Mouse (Mus musculus) heart, embryonic 13.5 days (tissue): Measurements from ENCODE around the gene Sfrp2. TPM values are rescaled to one million over a fixed set of nuclear protein-coding genes. Genes with fewer than 3 reads are reported as not detected.

Experiments
- ATAC-seq: fragments of 200-750 bp; cut with Nextera tagmentation; 2 replicates; pipeline ENCODE4 v1.8.0; 2017; ENCODE audit warnings: moderate TSS enrichment; ENCODE audit not compliant: insufficient number of reproducible peaks, low FRiP score, low TSS enrichment; ENCODE audit errors: extremely low read depth
- H3K27ac ChIP-seq: fragments of 300-500 bp; sonication (generic); replicated peaks from 2 replicates; pipeline ENCODE4 v1.5.1; 2015; ENCODE audit warnings: moderate library complexity, mild to moderate bottlenecking, inconsistent platforms
- H3K27me3 ChIP-seq: fragments of 300-500 bp; sonication (generic); replicated peaks from 2 replicates; pipeline ENCODE4 v1.6.1; 2015; ENCODE audit warnings: mild to moderate bottlenecking, inconsistent platforms
- H3K36me3 ChIP-seq: fragments of 300-500 bp; sonication (generic); 2 replicates; pipeline ENCODE4 v1.6.1; 2015; ENCODE audit warnings: mild to moderate bottlenecking, inconsistent platforms
- H3K4me1 ChIP-seq: fragments of 300-500 bp; sonication (generic); 2 replicates; pipeline ENCODE4 v1.6.1; 2015; ENCODE audit warnings: inconsistent platforms
- H3K4me2 ChIP-seq: fragments of 300-500 bp; sonication (generic); 2 replicates; pipeline ENCODE4 v1.6.1; 2015; ENCODE audit warnings: inconsistent platforms, mild to moderate bottlenecking, moderate library complexity
- H3K4me3 ChIP-seq: fragments of 300-500 bp; sonication (generic); 2 replicates; pipeline ENCODE4 v1.5.1; 2015; ENCODE audit warnings: moderate library complexity, mild to moderate bottlenecking, inconsistent platforms
- H3K9ac ChIP-seq: fragments of 300-500 bp; sonication (generic); 2 replicates; pipeline ENCODE4 v1.6.1; 2015; ENCODE audit warnings: inconsistent platforms, mild to moderate bottlenecking, moderate library complexity
- H3K9me3 ChIP-seq: fragments of 300-500 bp; sonication (generic); 2 replicates; pipeline ENCODE4 v1.6.1; 2016; ENCODE audit warnings: inconsistent platforms
- WGBS: fragments of 180-500 bp; shearing (Covaris S2); methylation state at CpG from one replicate; pipeline ENCODE4 v1.1.7; 2015; ENCODE audit warnings: mixed read lengths; 5-methylcytosine and 5-hydroxymethylcytosine counted together
- polyA plus RNA-seq: library from polyadenylated mRNA; unstranded; fragments of >200 nt; fragmentation: Nextera tagmentation; extraction: Ambion mirVana; gene quantifications from 2 replicates; pipeline ENCODE4 v1.2.1, GENCODE M21; 2015

The Sfrp2 gene
- polyA plus RNA-seq, 1 experiment from 2014 or later, result 194 TPM

DNA sequence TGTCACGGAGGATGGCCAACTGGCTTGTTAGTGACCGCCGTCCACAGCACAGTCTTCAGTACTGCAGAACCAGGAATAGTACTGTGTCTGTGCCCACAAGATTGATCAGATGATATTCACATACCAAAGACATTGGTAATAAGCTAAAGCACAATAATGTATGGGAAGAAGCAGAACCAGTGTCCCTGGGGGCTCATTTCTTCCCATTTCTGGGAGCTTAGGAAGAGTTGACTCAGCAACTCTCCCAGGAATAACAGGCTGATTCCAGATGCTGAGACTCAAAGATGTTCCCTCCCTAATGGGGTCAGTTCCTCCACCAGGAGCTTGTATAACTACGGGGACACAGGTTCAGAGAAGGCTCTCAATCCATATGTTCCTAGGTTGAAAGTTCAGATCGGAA is 13.9 kb upstream of the Sfrp2 start:
- Histone ChIP-seq H3K4me3 (no peak overlapping the region), H3K4me1 (no peaks in the 10 kb centered on the region), H3K36me3 (no peaks in the 10 kb centered on the region), H3K27ac (no peak overlapping the region), H3K9ac (no peak overlapping the region), H3K27me3 (no peaks in the 10 kb centered on the region), H3K9me3 (no peaks in the 10 kb centered on the region), H3K4me2 (no peak overlapping the region)
- WGBS, result 81% methylated on average over 5 of the region's 5 CpGs
- no peak for ATAC-seq

DNA sequence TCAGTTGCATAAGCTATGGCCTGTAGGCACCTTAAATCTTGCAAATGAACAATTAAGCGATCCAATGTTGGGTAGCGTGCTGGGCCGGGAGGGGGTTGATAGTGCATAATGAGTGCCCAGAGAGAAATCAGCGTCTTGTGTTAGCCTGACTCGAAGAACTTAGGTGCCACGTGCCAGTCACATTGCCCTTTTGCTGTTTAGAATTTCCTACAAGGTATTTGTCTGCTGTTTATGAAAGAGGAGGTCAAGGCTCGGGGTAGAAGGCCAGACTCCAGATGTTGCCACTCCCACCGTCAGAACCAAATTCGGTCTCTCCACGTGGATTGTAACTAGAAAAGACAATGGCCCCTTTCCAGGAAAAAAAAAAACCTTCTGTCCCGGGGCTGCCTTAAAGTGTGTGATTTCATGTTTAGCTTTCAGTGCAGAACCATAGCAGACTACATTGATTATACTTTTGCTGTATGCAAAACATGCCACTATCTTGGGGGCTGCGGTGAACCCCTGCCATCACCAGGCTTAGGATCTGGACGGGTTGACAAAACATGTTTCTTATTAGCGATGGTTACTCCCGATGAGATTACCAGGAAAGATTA is 11.0 kb upstream of the Sfrp2 start:
- Histone ChIP-seq H3K9me3 (no peaks in the 10 kb centered on the region), H3K27me3 (peaks cover under 1% of the 10 kb centered on the region; the same call in 1 of the 2 replicates), H3K4me2 (no peak overlapping the region), H3K36me3 (no peaks in the 10 kb centered on the region), H3K27ac (no peak overlapping the region), H3K4me1 (no peaks in the 10 kb centered on the region), H3K4me3 (no peak overlapping the region), H3K9ac (no peak overlapping the region)
- WGBS, result 78% methylated on average over 15 of the region's 15 CpGs
- no peak for ATAC-seq

DNA sequence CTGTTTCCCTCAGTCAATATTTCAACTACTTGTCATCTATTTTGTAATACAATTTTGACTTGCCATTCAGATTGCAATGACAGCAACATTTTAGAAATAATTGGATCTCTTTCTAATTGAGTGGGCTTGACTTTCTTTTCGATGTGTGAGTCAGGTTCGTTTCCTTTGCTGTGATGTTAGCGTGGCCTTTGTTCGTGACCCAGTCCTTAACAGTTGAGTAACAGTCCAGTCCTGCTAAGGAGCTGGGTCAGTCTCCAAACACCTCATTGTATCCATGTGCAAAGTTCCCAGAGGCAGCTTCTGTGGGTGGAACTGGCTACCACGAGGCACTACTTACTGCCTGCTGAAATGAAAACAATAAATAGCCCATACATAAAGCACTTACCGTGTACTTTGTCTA is 10.5 kb upstream of the Sfrp2 start:
- Histone ChIP-seq H3K4me1 (no peaks in the 10 kb centered on the region), H3K4me2 (no peak overlapping the region), H3K36me3 (no peaks in the 10 kb centered on the region), H3K27ac (no peak overlapping the region), H3K4me3 (no peak overlapping the region), H3K9ac (no peak overlapping the region), H3K27me3 (peaks cover 6% of the 10 kb centered on the region), H3K9me3 (no peaks in the 10 kb centered on the region)
- no peak for ATAC-seq
- 80% methylated on average over 6 of the region's 6 CpGs for WGBS

DNA sequence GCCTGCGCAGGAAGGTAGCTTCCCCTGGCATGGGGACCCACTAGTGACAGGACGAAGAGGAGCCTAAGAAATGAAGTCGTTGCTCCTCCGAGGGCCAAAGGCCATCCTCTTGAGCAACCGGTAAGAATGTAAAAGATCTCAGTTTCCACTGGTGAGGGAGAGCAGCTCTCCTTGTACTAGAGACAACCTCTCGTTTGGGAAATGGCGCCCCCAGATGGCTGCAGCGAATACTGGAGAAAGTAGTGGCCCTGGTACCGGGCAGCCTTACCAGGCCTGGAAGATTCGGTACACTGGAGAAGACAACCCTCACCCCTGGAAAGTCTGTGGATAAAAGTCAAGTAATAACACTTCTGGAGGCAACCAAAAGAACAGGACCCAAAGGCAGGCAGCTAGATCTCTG is 3.8 kb upstream of the Sfrp2 start:
- Histone ChIP-seq H3K36me3 (no peaks in the 10 kb centered on the region), H3K4me2 (no peak overlapping the region), H3K4me1 (peaks cover 28% of the 10 kb centered on the region), H3K9me3 (no peaks in the 10 kb centered on the region), H3K4me3 (no peak overlapping the region), H3K27me3 (peaks cover 66% of the 10 kb centered on the region), H3K9ac (no peak overlapping the region), H3K27ac (no peak overlapping the region)
- WGBS, result 67% methylated on average over 10 of the region's 10 CpGs
- no peak for ATAC-seq

DNA sequence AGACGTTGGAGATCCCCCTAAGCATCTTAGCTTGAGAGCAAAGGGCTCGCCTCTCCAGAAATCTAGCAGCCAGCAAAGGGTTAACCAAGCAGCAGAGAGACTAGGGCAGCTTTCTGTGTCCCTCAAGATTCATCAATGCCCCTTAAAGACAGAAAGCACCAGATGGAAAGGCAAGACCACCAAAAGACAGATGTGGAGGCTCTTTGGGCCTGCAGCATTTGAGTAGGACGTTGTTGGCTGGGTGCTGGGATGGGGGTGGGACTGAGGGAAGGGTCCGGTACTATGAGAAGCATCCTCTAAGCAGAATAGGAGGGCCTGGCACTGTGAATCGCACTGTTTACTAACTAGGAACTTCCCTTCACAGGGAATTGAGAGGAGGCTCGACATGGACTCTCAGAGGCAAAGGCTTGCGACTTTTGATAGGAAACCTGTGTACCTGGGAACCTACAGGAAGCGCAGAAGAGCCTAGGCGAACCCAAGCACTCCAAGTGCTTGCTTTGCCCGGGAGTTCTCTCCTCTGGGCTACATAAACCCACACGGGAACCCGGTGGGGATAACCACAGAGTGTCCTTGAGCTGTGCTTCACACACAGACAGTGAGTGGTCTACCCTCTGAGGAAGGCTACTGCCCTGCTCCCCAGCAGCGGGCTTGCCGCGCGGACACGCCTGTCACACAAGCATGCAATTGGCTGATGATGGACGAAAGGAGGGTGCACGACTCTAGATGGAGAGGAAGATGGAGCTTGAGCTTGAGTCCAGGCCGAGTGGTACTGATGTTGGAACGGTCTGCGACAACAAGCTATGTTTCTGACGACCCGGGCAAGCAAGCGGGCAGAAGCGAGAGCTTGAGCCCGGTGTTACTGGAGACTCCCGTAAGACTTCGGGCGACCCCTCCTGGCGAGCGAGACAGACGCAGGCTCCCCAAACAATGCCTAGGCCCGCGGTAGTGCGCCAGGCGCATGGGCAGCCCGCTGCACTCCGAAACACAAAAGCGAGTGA is 2.3 kb upstream of the Sfrp2 start:
- 0 out of 2 replicates have a peak, but pooled peaks have one; percentile 40 for ATAC-seq
- Histone ChIP-seq H3K27me3 (peaks cover 81% of the 10 kb centered on the region), H3K9me3 (no peaks in the 10 kb centered on the region), H3K4me2 (peak overlapping the region; percentile 84), H3K9ac (peak overlapping the region; percentile 72), H3K36me3 (no peaks in the 10 kb centered on the region), H3K4me1 (peaks cover 28% of the 10 kb centered on the region), H3K27ac (no peak overlapping the region), H3K4me3 (peak overlapping the region; percentile 50)
- 8% methylated on average over 40 of the region's 40 CpGs for WGBS

DNA sequence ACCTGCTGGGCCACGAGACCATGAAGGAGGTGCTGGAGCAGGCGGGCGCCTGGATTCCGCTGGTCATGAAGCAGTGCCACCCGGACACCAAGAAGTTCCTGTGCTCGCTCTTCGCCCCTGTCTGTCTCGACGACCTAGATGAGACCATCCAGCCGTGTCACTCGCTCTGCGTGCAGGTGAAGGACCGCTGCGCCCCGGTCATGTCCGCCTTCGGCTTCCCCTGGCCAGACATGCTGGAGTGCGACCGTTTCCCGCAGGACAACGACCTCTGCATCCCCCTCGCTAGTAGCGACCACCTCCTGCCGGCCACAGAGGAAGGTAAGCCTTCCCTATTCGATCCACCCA is 577 bp downstream of the Sfrp2 start:
- ATAC-seq, result no peak
- Histone ChIP-seq H3K4me1 (peaks cover 28% of the 10 kb centered on the region), H3K9me3 (no peaks in the 10 kb centered on the region), H3K9ac (peak overlapping the region; percentile 84), H3K27ac (peak overlapping the region; percentile 13; the same call in 1 of the 2 replicates), H3K36me3 (0 out of 2 replicates have a peak, but pooled peaks cover 6% of the 10 kb centered on the region), H3K4me2 (peak overlapping the region; percentile 94), H3K27me3 (peaks cover 75% of the 10 kb centered on the region), H3K4me3 (peak overlapping the region; percentile 64)
- WGBS, result under 1% methylated on average over 25 of the region's 25 CpGs

DNA sequence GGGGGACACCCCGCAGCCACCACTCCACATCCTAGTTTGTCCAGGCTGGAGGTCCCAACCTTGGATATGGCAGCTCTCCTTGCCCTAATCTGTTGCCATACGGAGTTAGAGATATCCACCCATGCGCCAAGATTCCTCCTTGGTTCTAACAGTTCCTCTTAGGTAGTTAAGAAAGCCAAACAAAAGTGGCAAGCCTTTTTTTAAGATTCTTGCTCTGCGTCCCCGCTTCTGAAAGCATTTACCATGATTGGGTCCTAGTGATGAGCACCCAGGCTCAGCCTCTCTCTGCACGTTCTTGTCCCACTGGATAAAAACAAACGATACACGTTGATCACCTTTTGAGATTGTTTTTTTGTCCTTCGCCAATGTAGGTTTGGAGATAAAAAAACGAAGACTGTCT is 1.0 kb downstream of the Sfrp2 start:
- H3K36me3 ChIP-seq, result 0 out of 2 replicates have a peak, but pooled peaks cover 6% of the 10 kb centered on the region
- peaks cover 28% of the 10 kb centered on the region for H3K4me1 ChIP-seq
- no peaks in the 10 kb centered on the region for H3K9me3 ChIP-seq
- H3K27ac ChIP-seq, result peak overlapping the region; percentile 13; the same call in 1 of the 2 replicates
- no peak for ATAC-seq
- peaks cover 71% of the 10 kb centered on the region for H3K27me3 ChIP-seq
- peak overlapping the region; percentile 94 for H3K4me2 ChIP-seq
- peak overlapping the region; percentile 84 for H3K9ac ChIP-seq
- 12% methylated on average over 10 of the region's 10 CpGs for WGBS
- H3K4me3 ChIP-seq, result peak overlapping the region; percentile 64

DNA sequence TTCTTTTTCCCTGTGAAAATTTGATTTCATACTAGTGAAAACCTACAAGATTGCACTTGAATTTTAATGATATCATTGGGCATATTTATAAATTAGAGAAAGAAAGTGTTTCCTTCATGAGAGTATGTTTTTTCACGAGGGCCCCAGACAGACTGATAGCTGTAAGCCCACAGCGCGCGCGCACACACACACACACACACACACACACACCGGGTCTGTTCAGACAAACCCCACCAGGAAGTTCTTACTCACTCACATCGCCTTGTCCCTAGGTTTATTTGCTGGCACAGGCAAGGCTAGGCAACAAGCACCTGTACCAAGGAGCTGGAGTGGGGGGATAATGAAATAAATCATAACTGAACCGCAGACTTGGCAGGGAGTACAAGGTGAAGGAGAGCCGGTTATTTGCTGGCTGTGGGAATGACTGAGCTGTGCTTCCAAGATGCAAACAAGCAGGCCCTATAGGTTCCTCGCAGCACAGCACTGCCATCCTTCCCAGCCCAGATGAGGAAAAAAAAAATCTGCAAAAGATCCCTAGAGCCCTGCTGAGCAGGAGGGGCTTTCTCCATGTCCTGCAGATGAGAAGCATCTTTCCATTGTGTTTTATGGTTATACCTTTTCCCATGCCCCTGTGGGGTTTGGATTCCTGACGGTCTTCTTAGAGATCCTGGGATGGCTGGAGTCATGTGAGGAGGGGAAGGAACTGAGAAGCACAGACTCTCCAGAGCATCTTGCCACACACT is 2.3 kb downstream of the Sfrp2 start:
- H3K4me3 ChIP-seq, result peak overlapping the region; percentile 64
- WGBS, result 51% methylated on average over 11 of the region's 11 CpGs
- peak overlapping the region; percentile 84 for H3K9ac ChIP-seq
- no peak for ATAC-seq
- no peaks in the 10 kb centered on the region for H3K9me3 ChIP-seq
- H3K27ac ChIP-seq, result no peak overlapping the region
- H3K27me3 ChIP-seq, result peaks cover 58% of the 10 kb centered on the region
- H3K4me2 ChIP-seq, result peak overlapping the region; percentile 94
- H3K36me3 ChIP-seq, result peaks cover 10% of the 10 kb centered on the region; the same call in 1 of the 2 replicates
- H3K4me1 ChIP-seq, result peaks cover 28% of the 10 kb centered on the region

DNA sequence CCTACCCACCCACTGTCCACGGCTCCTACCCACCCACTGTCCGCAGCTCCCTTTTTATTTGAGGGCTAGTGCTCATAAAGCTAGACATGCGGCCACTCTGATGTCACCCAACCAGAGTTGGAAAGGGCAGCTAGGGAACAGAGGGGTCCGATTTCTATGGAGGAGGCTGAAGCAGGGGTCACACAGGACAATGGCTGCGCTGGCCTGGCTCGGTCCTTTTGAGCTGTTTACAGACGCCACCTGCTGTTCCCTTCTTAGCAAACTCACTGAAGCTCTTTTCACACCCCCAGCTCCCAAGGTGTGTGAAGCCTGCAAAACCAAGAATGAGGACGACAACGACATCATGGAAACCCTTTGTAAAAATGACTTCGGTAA is 2.9 kb downstream of the Sfrp2 start:
- peaks cover 10% of the 10 kb centered on the region; the same call in 1 of the 2 replicates for H3K36me3 ChIP-seq
- H3K27ac ChIP-seq, result no peak overlapping the region
- peak overlapping the region; percentile 84 for H3K9ac ChIP-seq
- no peak for ATAC-seq
- peaks cover 52% of the 10 kb centered on the region for H3K27me3 ChIP-seq
- 22% methylated on average over 10 of the region's 10 CpGs for WGBS
- no peaks in the 10 kb centered on the region for H3K9me3 ChIP-seq
- peaks cover 22% of the 10 kb centered on the region for H3K4me1 ChIP-seq
- H3K4me2 ChIP-seq, result peak overlapping the region; percentile 94
- peak overlapping the region; percentile 64 for H3K4me3 ChIP-seq

DNA sequence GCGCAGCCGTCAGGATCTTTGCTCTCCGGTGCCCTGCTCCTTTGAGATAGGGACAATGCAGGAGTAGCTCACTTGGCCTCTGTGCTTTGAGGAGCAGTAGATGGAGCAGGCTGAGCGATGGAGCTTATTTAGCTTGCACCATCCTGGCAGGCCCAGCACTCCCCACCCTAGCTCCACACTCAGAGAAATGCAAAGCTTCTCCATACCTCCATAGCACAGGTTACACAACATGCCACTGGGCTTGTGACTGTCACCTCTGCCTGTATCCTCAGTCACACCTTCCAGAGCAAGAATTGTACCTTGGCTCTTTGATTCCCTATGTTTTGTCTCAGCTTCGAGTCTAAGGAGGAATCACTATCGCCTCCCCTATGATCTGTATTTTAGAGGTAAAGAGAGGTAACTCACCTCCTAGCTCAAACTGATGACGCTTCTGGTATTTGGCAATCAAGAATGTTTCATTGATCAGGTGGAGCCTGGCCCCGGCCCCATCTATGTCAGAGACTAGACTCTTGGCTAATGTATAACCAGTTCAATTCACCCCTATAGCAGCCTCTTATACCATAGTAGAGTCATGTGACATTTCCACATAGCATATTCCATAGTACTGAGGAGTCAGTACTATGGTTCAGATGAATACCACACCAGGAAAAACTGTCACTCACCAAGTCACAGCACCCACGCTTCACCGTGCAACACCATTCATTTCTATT is 5.2 kb downstream of the Sfrp2 start:
- no peaks in the 10 kb centered on the region for H3K9me3 ChIP-seq
- peaks cover 32% of the 10 kb centered on the region for H3K27me3 ChIP-seq
- no peak overlapping the region for H3K27ac ChIP-seq
- H3K4me1 ChIP-seq, result peaks cover 12% of the 10 kb centered on the region
- H3K9ac ChIP-seq, result no peak overlapping the region
- peaks cover 10% of the 10 kb centered on the region; the same call in 1 of the 2 replicates for H3K36me3 ChIP-seq
- H3K4me2 ChIP-seq, result no peak overlapping the region
- H3K4me3 ChIP-seq, result no peak overlapping the region
- ATAC-seq, result no peak
- 85% methylated on average over 10 of the region's 10 CpGs for WGBS
